Mouse (Mus musculus) neural tube, embryonic 13.5 days (tissue): ENCODE results near the gene Gm973. TPM values are rescaled to one million over a fixed set of nuclear protein-coding genes. Genes with fewer than 3 reads are reported as not detected.

Source experiments
- ATAC-seq: fragments of 200-750 bp; cut with Nextera tagmentation; 2 replicates; pipeline ENCODE4 v1.8.0; 2017; ENCODE audit warnings: low read depth, mild to moderate bottlenecking, moderate TSS enrichment, moderate library complexity
- H3K27ac ChIP-seq: fragments of 300-500 bp; sonication (generic); replicated peaks from 2 replicates; pipeline ENCODE4 v1.5.1; 2015; ENCODE audit warnings: moderate library complexity, mild to moderate bottlenecking, inconsistent platforms
- H3K27me3 ChIP-seq: fragments of 300-500 bp; sonication (generic); 2 replicates; pipeline ENCODE4 v1.6.1; 2015; ENCODE audit warnings: mild to moderate bottlenecking, inconsistent platforms
- H3K36me3 ChIP-seq: fragments of 300-500 bp; sonication (generic); 2 replicates; pipeline ENCODE4 v1.6.1; 2015; ENCODE audit warnings: mild to moderate bottlenecking, inconsistent platforms
- H3K4me1 ChIP-seq: fragments of 300-500 bp; sonication (generic); replicated peaks from 2 replicates; pipeline ENCODE4 v1.6.1; 2015; ENCODE audit warnings: inconsistent platforms
- H3K4me2 ChIP-seq: fragments of 300-500 bp; sonication (generic); 2 replicates; pipeline ENCODE4 v1.6.1; 2015; ENCODE audit warnings: inconsistent platforms, mild to moderate bottlenecking, moderate library complexity
- H3K4me3 ChIP-seq: fragments of 300-500 bp; sonication (generic); 2 replicates; pipeline ENCODE4 v1.5.1; 2015; ENCODE audit warnings: mild to moderate bottlenecking, inconsistent platforms
- H3K9ac ChIP-seq: fragments of 300-500 bp; sonication (generic); 2 replicates; pipeline ENCODE4 v1.6.1; 2015; ENCODE audit warnings: moderate library complexity, mild to moderate bottlenecking, inconsistent platforms
- H3K9me3 ChIP-seq: fragments of 300-500 bp; sonication (generic); 2 replicates; pipeline ENCODE4 v1.6.1; 2016; ENCODE audit warnings: inconsistent platforms
- WGBS: fragments of 180-500 bp; shearing (Covaris S2); methylation state at CpG from one replicate; pipeline ENCODE4 v1.1.7; 2015; 5-methylcytosine and 5-hydroxymethylcytosine counted together
- polyA plus RNA-seq: library from polyadenylated mRNA; unstranded; fragments of >200 nt; fragmentation: Nextera tagmentation; extraction: Ambion mirVana; gene quantifications from 2 replicates; pipeline ENCODE4 v1.2.1, GENCODE M21; 2015

Gene Gm973
- polyA plus RNA-seq, 1 experiment from 2014 or later: 10.3 TPM

GRCm38 (mm10) chr1:59651201-59651819 lies 135.2 kb downstream of the Gm973 start:
- Histone ChIP-seq H3K27ac (no peak overlapping the region), H3K27me3 (no peaks in the 10 kb centered on the region), H3K4me2 (no peak overlapping the region), H3K9me3 (no peaks in the 10 kb centered on the region), H3K36me3 (peaks cover 52% of the 10 kb centered on the region), H3K4me1 (no peaks in the 10 kb centered on the region), H3K9ac (no peak overlapping the region), H3K4me3 (no peak overlapping the region)
- no peak for ATAC-seq
- 94% methylated on average over 3 of the region's 3 CpGs for WGBS

GRCm38 (mm10) chr1:59653243-59653911 lies 137.3 kb downstream of the Gm973 start:
- H3K27me3 ChIP-seq: no peaks in the 10 kb centered on the region
- WGBS: 94% methylated on average over 3 of the region's 3 CpGs
- no peak overlapping the region for H3K4me3 ChIP-seq
- no peak overlapping the region for H3K27ac ChIP-seq
- H3K36me3 ChIP-seq: peaks cover 34% of the 10 kb centered on the region
- no peak for ATAC-seq
- H3K4me1 ChIP-seq: no peaks in the 10 kb centered on the region
- H3K4me2 ChIP-seq: no peak overlapping the region
- H3K9me3 ChIP-seq: no peaks in the 10 kb centered on the region
- no peak overlapping the region for H3K9ac ChIP-seq

- no peaks in the 10 kb centered on the region for H3K9me3 ChIP-seq
- H3K4me1 ChIP-seq: no peaks in the 10 kb centered on the region
- H3K4me3 ChIP-seq: no peak overlapping the region
- peaks cover 24% of the 10 kb centered on the region for H3K36me3 ChIP-seq
- whole genome bisulfite sequencing: 93% methylated on average over 7 of the region's 7 CpGs
- no peak overlapping the region for H3K9ac ChIP-seq
- ATAC-seq: no peak
- no peaks in the 10 kb centered on the region for H3K27me3 ChIP-seq
- H3K4me2 ChIP-seq: no peak overlapping the region
- H3K27ac ChIP-seq: no peak overlapping the region
Measured at GRCm38 (mm10) chr1:59656244-59657171, 140.4 kb downstream of the Gm973 start.

GRCm38 (mm10) chr1:59663456-59664135 lies 147.5 kb downstream of the Gm973 start:
- Histone ChIP-seq H3K36me3 (peaks cover 4% of the 10 kb centered on the region; the same call in 1 of the 2 replicates), H3K27ac (no peak overlapping the region), H3K9me3 (no peaks in the 10 kb centered on the region), H3K4me1 (peaks cover 12% of the 10 kb centered on the region), H3K9ac (no peak overlapping the region), H3K27me3 (no peaks in the 10 kb centered on the region), H3K4me2 (no peak overlapping the region), H3K4me3 (no peak overlapping the region)
- 94% methylated on average over 3 of the region's 3 CpGs for WGBS
- no peak for ATAC-seq

- no peak overlapping the region for H3K9ac ChIP-seq
- H3K4me3 ChIP-seq: peak overlapping the region; percentile 99; the same call in 1 of the 2 replicates
- H3K9me3 ChIP-seq: no peaks in the 10 kb centered on the region
- H3K27ac ChIP-seq: no peak overlapping the region
- ATAC-seq: no peak
- WGBS: 82% methylated on average over 2 of the region's 2 CpGs
- peaks cover 32% of the 10 kb centered on the region for H3K4me1 ChIP-seq
- no peaks in the 10 kb centered on the region for H3K36me3 ChIP-seq
- peak overlapping the region; percentile 87 for H3K4me2 ChIP-seq
- no peaks in the 10 kb centered on the region for H3K27me3 ChIP-seq
Measured at GRCm38 (mm10) chr1:59668871-59669270, 152.8 kb downstream of the Gm973 start.

- Histone ChIP-seq H3K27me3 (no peaks in the 10 kb centered on the region), H3K4me3 (peak overlapping the region; percentile 99), H3K4me1 (peaks cover 31% of the 10 kb centered on the region), H3K36me3 (no peaks in the 10 kb centered on the region), H3K9me3 (no peaks in the 10 kb centered on the region), H3K9ac (peak overlapping the region; percentile 99), H3K27ac (peak overlapping the region; percentile 91), H3K4me2 (peak overlapping the region; percentile 87)
- ATAC-seq: no peak; the same call in 1 of the 2 replicates
- WGBS: under 1% methylated on average over 44 of the region's 54 CpGs
Measured at GRCm38 (mm10) chr1:59669962-59670630, 154.0 kb downstream of the Gm973 start.

GRCm38 (mm10) chr1:59670641-59671168 lies 154.6 kb downstream of the Gm973 start, which contains the start of gene Sumo1:
Gene Sumo1, minus strand, starts transcription at chr1:59670834.
- H3K27ac ChIP-seq: peak within 1 kb of the TSS; percentile 91
- H3K36me3 ChIP-seq: no peaks in the 10 kb centered on the region
- peak within 1 kb of the TSS; percentile 99 for H3K4me3 ChIP-seq
- under 1% methylated on average over 36 of the region's 36 CpGs for WGBS
- peak within 1 kb of the TSS; percentile 99 for H3K9ac ChIP-seq
- peak; percentile 97 for ATAC-seq
- H3K4me1 ChIP-seq: peaks cover 29% of the 10 kb centered on the region
- H3K27me3 ChIP-seq: no peaks in the 10 kb centered on the region
- H3K4me2 ChIP-seq: peak within 1 kb of the TSS; percentile 87
- H3K9me3 ChIP-seq: no peaks in the 10 kb centered on the region

GRCm38 (mm10) chr1:59673661-59674060 lies 157.6 kb downstream of the Gm973 start:
- no peak overlapping the region for H3K27ac ChIP-seq
- H3K4me1 ChIP-seq: peaks cover 19% of the 10 kb centered on the region
- ATAC-seq: no peak
- WGBS: 97% methylated on average over 2 of the region's 2 CpGs
- H3K36me3 ChIP-seq: no peaks in the 10 kb centered on the region
- no peaks in the 10 kb centered on the region; the same call in 1 of the 2 replicates for H3K27me3 ChIP-seq
- no peaks in the 10 kb centered on the region for H3K9me3 ChIP-seq
- H3K9ac ChIP-seq: no peak overlapping the region
- no peak overlapping the region for H3K4me2 ChIP-seq
- H3K4me3 ChIP-seq: no peak overlapping the region

GRCm38 (mm10) chr1:59683926-59684818 lies 168.1 kb downstream of the Gm973 start:
- Histone ChIP-seq H3K27ac (no peak overlapping the region), H3K27me3 (peaks cover 23% of the 10 kb centered on the region), H3K9ac (peak overlapping the region; percentile 56; the same call in 1 of the 2 replicates), H3K36me3 (no peaks in the 10 kb centered on the region), H3K4me1 (peaks cover 23% of the 10 kb centered on the region), H3K4me3 (peak overlapping the region; percentile 76), H3K9me3 (no peaks in the 10 kb centered on the region), H3K4me2 (peak overlapping the region; percentile 98)
- peak; percentile 37 for ATAC-seq
- 13% methylated on average over 11 of the region's 11 CpGs for WGBS
